Mouse (Mus musculus) hindbrain, postnatal 0 days (tissue): ENCODE results near the gene Zfp536. TPM values are rescaled to one million over a fixed set of nuclear protein-coding genes. Genes with fewer than 3 reads are reported as not detected.
A peak's percentile ranks its signal among the peaks of the same experiment; 100 is the strongest.

Experiments used
- ATAC-seq: fragments of 200-750 bp; cut with Nextera tagmentation; 2 replicates; pipeline ENCODE4 v1.8.0; 2017; ENCODE audit warnings: mild to moderate bottlenecking, moderate TSS enrichment, moderate library complexity
- DNase-seq: peaks from one replicate; pipeline ENCODE4 v3.0.0-alpha.2; 2015; ENCODE audit warnings: low spot score
- H3K27ac ChIP-seq: fragments of 300-500 bp; sonication (generic); 2 replicates; pipeline ENCODE4 v1.5.1; 2014; ENCODE audit warnings: mild to moderate bottlenecking
- H3K27me3 ChIP-seq: fragments of 300-500 bp; sonication (generic); 2 replicates; pipeline ENCODE4 v1.6.1; 2014; ENCODE audit warnings: low read length, mixed read lengths; ENCODE audit not compliant: insufficient read depth
- H3K36me3 ChIP-seq: fragments of 300-500 bp; sonication (generic); 2 replicates; pipeline ENCODE4 v1.6.1; 2014; ENCODE audit warnings: low read length, mixed read lengths; ENCODE audit not compliant: insufficient read depth
- H3K4me1 ChIP-seq: fragments of 300-500 bp; sonication (generic); 2 replicates; pipeline ENCODE4 v1.6.1; 2014; ENCODE audit warnings: antibody characterized with exemption, low read length, mixed read lengths; ENCODE audit not compliant: insufficient read depth
- H3K4me2 ChIP-seq: fragments of 300-500 bp; sonication (generic); 2 replicates; pipeline ENCODE4 v1.6.1; 2014; ENCODE audit warnings: low read depth, mild to moderate bottlenecking, low read length, moderate library complexity, mixed read lengths
- H3K4me3 ChIP-seq: fragments of 300-500 bp; sonication (generic); 2 replicates; pipeline ENCODE4 v1.5.1; 2014; ENCODE audit warnings: low read length
- H3K9ac ChIP-seq: fragments of 300-500 bp; sonication (generic); replicated peaks from 2 replicates; pipeline ENCODE4 v1.6.1; 2014; ENCODE audit warnings: mild to moderate bottlenecking, low read length, moderate library complexity, mixed read lengths
- H3K9me3 ChIP-seq: fragments of 300-500 bp; sonication (generic); 2 replicates; pipeline ENCODE4 v1.6.1; 2016; ENCODE audit warnings: low read length, mixed read lengths
- CTCF ChIP-seq: IDR thresholded peaks from 2 replicates; pipeline ENCODE4 v1.5.1; 2016; ENCODE audit warnings: antibody characterized with exemption, control low read depth, low read depth
- WGBS: fragments of 180-500 bp; shearing (Covaris S2); extraction: QIAGEN DNeasy Blood & Tissue Kit; methylation state at CpG from one replicate; pipeline ENCODE4 v1.1.7; 2014; 5-methylcytosine and 5-hydroxymethylcytosine counted together
- polyA plus RNA-seq: library from polyadenylated mRNA; unstranded; fragments of >200 nt; fragmentation: Nextera tagmentation; extraction: Ambion mirVana; gene quantifications from 2 replicates; pipeline ENCODE4 v1.2.1, GENCODE M21; 2015
- total RNA-seq: library from RNA; depleted of rRNA; stranded (reverse); fragments of >200 nt; gene quantifications from 2 replicates; pipeline ENCODE4 v1.2.3, GENCODE M21; 2014

Gene Zfp536
- total and polyA plus RNA-seq, 2 experiments from 2014 or later: 32.6 to 74.1 TPM

DNA sequence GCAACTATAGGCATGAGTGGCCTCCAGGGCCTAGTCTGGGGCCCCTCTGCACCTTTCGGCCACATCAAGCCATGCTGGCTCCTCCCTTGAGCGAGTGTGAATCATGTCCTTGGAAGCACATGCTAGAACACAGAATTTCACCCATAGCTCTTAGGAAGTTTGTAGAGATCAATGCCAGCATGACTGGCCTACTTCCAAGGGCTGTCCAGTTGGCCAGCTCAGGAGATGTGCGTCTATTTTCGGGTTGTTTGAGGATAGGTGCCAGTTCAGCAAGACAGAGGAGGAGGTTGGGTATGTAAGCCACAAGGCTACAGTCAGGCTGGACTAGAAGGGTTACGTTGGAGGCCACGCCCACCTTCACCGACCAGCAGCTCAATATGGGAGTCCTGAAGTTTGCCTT lies 201.4 kb downstream of the Zfp536 start:
- no peak for TF ChIP-seq CTCF
- WGBS: 88% methylated on average over 7 of the region's 7 CpGs
- Histone ChIP-seq H3K27me3 (no peaks in the 10 kb centered on the region), H3K27ac (no peak overlapping the region), H3K9ac (no peak overlapping the region), H3K4me2 (no peak overlapping the region), H3K4me1 (no peaks in the 10 kb centered on the region), H3K36me3 (no peaks in the 10 kb centered on the region), H3K9me3 (no peaks in the 10 kb centered on the region), H3K4me3 (no peak overlapping the region)
- no peak for ATAC-seq
- no peak for DNase-seq

- Histone ChIP-seq H3K27ac (no peak overlapping the region; the same call in 1 of the 2 replicates), H3K9ac (no peak overlapping the region), H3K9me3 (no peaks in the 10 kb centered on the region), H3K4me1 (peaks cover 14% of the 10 kb centered on the region), H3K4me2 (no peak overlapping the region), H3K4me3 (no peak overlapping the region), H3K27me3 (no peaks in the 10 kb centered on the region), H3K36me3 (no peaks in the 10 kb centered on the region)
- DNase-seq (no peak), ATAC-seq (no peak)
- 80% methylated on average over 31 of the region's 31 CpGs for WGBS
- no peak for TF ChIP-seq CTCF
Observed at GRCm38 (mm10) chr7:37568811-37569500, 204.5 kb downstream of the Zfp536 start.

DNA sequence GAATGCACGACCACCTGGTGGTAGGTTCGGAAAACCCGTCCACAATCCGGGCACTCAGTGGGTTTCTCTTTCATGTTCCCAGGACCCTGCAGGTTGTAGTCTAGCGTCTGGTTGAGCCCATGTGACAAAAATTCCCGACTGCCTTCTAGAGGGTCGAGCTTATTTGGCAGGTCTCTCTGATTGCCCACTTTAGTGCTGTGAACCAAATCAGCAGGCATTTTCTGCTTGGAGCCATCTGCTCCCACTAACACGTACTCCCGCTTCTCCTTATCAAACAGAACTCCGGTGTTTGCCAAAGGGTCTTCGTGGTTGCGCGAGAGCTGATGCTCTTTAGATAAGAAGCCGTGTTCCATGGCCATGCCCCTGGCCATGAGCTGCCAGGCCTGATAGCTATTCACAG lies 205.4 kb downstream of the Zfp536 start:
- DNase-seq: peak; percentile 32
- no peak overlapping the region for H3K27ac ChIP-seq

DNA sequence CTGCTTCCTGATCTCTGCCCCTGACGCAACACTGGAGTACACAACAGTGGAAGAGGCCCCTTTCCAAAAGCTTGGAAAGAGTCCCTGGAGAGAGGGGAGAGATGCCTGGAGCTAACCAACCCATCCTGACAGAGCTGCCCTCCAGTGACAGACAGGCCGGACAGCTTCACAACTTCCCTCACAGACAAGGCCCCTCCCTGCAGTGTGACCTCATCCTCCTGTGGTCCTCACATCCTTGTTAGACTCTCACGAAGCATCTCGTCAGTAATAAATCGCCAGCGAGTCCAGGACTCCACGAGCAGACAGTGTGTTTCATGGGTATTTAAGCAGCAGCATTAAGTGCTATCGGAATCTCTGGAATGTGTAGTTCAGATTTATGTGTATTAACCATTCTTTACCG lies 207.4 kb downstream of the Zfp536 start:
- H3K4me2 ChIP-seq: peak overlapping the region; percentile 24; the same call in 1 of the 2 replicates
- TF ChIP-seq CTCF: no peak
- no peaks in the 10 kb centered on the region for H3K36me3 ChIP-seq
- H3K4me3 ChIP-seq: no peak overlapping the region
- no peak overlapping the region for H3K9ac ChIP-seq
- DNase-seq (peak; percentile 46), ATAC-seq (no peak)
- H3K9me3 ChIP-seq: no peaks in the 10 kb centered on the region
- no peaks in the 10 kb centered on the region for H3K27me3 ChIP-seq
- H3K27ac ChIP-seq: peak overlapping the region; percentile 23
- H3K4me1 ChIP-seq: peaks cover 28% of the 10 kb centered on the region
- WGBS: 11% methylated on average over 9 of the region's 9 CpGs

More for the DNA sequence above, 205.4 kb downstream of the Zfp536 start:
- Histone ChIP-seq H3K27me3 (no peaks in the 10 kb centered on the region), H3K4me3 (no peak overlapping the region), H3K9ac (no peak overlapping the region), H3K36me3 (no peaks in the 10 kb centered on the region), H3K4me2 (no peak overlapping the region), H3K4me1 (peaks cover 17% of the 10 kb centered on the region), H3K9me3 (no peaks in the 10 kb centered on the region)
- WGBS: 60% methylated on average over 14 of the region's 14 CpGs
- 0 out of 2 replicates have a peak, but pooled peaks have one; percentile 21 for ATAC-seq
- no peak for TF ChIP-seq CTCF

DNA sequence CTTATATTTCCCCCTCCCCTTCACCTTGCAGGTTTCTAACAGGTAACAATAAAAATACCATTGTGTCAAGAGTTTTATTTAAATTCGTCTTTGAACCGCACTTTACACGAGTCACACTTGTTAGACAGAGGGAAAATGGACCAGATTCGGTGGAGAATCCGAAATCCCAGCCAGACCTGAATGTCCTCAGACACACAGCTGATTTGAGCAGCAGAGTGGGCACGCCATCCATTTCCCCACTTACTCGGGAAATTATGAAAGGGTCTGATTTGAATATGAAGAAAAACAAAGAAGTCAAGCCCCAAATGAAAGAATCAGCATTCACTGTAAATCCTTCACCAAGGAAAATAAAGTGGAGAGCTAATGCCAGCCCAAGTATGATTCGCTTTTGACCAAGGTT lies 208.1 kb downstream of the Zfp536 start:
- no peak for TF ChIP-seq CTCF
- WGBS: 44% methylated on average over 8 of the region's 8 CpGs

GRCm38 (mm10) chr7:37564644-37565043 lies 208.8 kb downstream of the Zfp536 start:
- Histone ChIP-seq H3K36me3 (no peaks in the 10 kb centered on the region), H3K27me3 (no peaks in the 10 kb centered on the region), H3K27ac (peak overlapping the region; percentile 5; the same call in 1 of the 2 replicates), H3K4me1 (peaks cover 28% of the 10 kb centered on the region), H3K4me2 (peak overlapping the region; percentile 37; the same call in 1 of the 2 replicates), H3K4me3 (no peak overlapping the region), H3K9me3 (no peaks in the 10 kb centered on the region), H3K9ac (no peak overlapping the region)
- DNase-seq (no peak), ATAC-seq (no peak)
- 16% methylated on average over 10 of the region's 10 CpGs for WGBS
- TF ChIP-seq CTCF: no peak

More for the DNA sequence above, 208.1 kb downstream of the Zfp536 start:
- peaks cover 28% of the 10 kb centered on the region for H3K4me1 ChIP-seq
- H3K4me2 ChIP-seq: 0 out of 2 replicates have a peak overlapping the region, but pooled peaks have one; percentile 24
- no peaks in the 10 kb centered on the region for H3K27me3 ChIP-seq
- no peak for ATAC-seq
- no peaks in the 10 kb centered on the region for H3K9me3 ChIP-seq
- no peak overlapping the region for H3K4me3 ChIP-seq
- no peaks in the 10 kb centered on the region for H3K36me3 ChIP-seq
- no peak for DNase-seq
- H3K9ac ChIP-seq: no peak overlapping the region
- peak overlapping the region; percentile 23 for H3K27ac ChIP-seq

DNA sequence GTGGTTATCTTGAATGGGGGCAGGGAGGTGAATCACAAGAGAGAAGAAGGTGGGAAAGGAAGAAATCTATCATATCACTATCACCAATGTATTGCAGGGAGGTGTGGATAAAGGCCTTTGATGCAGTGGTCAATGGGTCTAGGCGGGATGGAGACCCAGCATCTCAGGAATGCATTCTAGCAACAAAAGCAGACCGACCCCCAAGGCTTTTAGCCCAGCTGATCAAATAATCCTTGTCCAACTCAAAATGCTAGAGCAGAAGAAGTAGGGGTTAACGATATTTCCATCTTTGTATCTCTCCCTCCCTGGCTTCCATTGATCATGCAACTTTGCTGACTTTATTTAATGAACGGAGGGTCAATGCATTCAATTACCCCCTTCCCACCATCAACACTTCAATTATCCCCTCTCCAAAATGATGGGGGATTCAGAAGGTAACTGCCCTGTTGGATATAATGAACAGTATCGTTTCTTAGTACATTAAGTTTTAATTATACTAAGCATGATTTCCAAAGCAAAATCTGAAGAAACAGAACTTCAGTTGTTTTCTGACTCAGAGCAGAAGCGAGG lies 209.5 kb downstream of the Zfp536 start:
- no peaks in the 10 kb centered on the region for H3K9me3 ChIP-seq
- no peak for TF ChIP-seq CTCF
- H3K4me1 ChIP-seq: peaks cover 28% of the 10 kb centered on the region
- H3K9ac ChIP-seq: no peak overlapping the region
- H3K4me3 ChIP-seq: no peak overlapping the region
- H3K27me3 ChIP-seq: no peaks in the 10 kb centered on the region
- DNase-seq (no peak), ATAC-seq (no peak)
- H3K27ac ChIP-seq: peak overlapping the region; percentile 5; the same call in 1 of the 2 replicates
- 27% methylated on average over 6 of the region's 6 CpGs for WGBS
- peak overlapping the region; percentile 37; the same call in 1 of the 2 replicates for H3K4me2 ChIP-seq
- H3K36me3 ChIP-seq: no peaks in the 10 kb centered on the region
